Mouse (Mus musculus) cerebellum, adult 11-12 months (tissue): Measurements from ENCODE around the gene Lrrc23.

Experiments
- DNase-seq: peaks from one replicate; pipeline ENCODE4 v3.0.0; 2022

Gene Lrrc23

DNA sequence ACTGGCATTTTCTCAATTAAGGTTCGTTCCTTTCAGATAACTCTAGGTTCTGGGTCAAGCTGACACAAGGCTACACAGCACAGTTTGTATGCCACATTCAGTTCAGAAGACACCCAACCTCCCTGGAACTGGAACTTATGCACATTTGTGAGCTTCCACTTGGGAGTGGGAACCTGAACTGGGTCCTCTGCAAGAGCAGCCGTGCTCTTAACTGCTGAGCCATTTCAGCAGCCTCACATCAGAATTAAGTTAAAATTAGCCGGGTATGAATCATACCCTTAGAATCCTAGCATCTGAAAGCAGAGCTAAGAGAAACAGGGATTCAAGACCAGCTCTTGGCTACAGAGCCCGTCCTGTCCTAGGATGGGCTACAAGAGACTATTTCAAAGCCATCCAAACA lies 27.8 kb upstream of the Lrrc23 start:
- peak; percentile 28 for DNase-seq

DNA sequence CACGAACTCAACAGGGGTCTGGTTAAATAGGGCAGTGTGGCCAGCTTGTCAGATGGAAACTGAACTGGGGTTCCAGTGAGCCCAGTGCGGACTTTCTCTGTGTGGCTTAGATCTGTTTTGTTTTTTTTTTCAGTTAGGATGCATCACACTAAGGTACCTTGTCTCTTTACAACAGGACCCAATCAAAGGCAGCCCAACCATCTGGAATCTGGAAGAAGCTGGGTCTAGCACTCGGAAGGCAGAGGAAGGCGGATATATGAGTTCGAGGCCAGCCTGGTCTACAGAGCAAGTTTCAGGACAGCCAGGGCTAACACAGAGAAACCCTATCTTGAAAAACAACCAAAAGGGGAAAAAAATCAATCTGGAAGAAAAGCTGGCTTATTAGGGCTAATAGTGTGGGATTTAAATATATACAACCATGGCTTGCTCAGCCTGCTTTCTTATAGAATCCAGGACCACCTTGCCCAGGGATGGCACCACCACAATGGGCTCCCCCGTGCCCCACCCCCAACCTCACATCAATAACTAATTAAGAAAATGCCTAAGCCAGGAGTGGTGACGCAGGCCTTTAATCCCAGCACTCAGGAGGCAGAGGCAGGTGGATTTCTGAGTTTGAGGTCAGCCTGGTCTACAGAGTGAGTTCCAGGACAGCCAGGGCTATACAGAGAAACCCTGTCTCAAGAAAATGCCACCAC lies 27.1 kb upstream of the Lrrc23 start:
- peak; percentile 44 for DNase-seq

DNA sequence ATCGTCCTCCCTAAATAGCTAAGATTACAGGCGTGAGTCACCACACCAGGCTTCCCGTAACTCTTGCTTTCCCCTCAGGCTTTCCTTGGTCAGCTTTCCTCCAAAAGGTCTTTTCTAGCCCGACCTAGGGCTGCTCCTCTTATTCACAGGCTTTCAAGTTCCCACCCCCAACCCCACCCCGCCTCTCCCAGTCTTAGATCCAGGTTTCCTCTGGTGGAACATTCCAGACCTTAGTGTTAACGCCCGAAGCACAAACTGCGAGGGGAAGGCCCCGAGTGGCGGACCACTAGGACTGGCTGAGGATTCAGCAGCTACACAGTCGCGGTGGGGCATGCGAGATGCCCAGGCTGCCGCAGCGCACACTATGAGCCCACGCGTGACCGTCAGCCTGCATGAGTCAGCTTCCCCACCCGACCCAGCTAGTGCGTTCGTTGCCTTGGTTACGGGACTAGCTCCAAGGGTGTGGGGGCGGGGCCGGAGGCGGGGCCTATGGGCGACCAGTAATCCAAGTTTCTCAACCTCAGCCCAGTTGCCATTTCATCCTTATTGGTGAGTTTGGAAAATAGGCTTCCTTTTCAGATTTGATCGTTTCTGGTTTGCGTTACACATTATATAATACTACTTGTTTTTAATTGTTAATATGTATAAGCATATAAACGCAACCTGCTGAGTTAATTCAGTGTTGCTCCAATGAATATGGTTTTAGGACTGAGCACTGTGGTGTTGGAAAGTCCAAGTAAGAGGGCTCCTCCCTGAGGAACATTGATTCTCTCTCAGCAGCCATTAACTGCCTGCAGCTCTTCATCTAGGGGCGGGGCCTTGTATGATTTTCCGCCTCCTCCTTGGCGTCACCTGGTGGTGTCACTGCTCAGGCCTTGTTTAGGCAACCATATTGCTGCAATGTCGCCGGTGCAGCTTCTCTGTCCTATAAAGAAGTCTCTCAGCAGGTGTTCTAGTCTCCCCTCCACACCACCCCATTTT lies 26.1 kb upstream of the Lrrc23 start:
- peak; percentile 91 for DNase-seq

DNA sequence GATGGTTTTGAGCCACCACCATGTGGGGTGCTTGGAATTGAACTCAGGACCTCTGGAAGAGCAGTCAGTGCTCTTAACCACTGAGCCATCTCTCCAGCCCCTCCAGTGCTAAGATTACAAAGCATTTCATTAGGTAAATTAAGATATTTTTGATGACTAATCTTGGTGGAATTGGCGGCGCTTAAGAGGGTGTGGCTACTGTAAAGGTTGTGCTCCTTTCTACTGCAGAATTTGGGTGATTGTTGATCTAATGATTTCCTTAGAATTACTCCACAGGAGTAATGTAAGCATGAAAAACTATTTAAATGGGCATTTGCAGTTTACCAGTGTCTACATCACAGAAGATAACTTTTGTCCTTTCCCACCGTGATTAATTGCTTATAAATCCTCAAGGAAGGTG lies 24.8 kb upstream of the Lrrc23 start:
- DNase-seq, result peak; percentile 8

DNA sequence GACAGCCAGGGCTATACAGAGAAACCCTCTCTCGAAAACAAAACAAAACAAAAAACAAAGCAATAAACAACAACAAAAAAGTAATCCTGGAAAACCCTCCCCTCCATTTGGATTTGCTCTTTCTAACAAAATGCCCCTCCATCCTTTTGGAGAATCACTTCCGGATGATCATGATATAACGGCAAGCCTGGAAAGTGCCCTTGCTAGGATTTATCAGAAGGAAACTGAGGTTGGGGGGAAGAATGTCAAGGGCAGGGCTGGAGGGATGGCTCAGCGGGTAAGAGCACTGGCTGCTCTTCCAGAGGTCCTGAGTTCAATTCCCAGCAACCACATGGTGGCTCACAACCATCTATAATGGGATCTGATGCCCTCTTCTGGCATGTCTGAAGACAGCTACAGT lies 24.2 kb upstream of the Lrrc23 start:
- peak; percentile 9 for DNase-seq

DNA sequence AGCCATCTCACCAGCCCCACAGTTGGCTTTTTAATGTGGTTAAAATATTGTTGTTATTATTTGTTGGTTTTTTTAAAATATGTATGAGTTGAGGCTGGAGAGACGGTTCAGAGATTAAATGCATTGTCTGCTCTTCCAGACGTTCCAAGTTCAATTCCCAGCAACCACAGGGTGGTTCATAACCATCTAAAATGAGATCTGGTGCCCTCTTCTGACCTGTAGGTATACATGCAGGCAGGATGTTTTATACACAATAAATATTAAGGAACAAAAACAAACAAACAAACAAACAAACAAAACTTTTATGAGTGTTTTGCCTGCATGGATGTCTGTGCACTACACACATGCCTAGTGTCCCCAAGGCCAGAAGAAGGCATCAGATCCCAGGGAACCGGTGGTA lies 23.5 kb upstream of the Lrrc23 start:
- peak; percentile 1 for DNase-seq

DNA sequence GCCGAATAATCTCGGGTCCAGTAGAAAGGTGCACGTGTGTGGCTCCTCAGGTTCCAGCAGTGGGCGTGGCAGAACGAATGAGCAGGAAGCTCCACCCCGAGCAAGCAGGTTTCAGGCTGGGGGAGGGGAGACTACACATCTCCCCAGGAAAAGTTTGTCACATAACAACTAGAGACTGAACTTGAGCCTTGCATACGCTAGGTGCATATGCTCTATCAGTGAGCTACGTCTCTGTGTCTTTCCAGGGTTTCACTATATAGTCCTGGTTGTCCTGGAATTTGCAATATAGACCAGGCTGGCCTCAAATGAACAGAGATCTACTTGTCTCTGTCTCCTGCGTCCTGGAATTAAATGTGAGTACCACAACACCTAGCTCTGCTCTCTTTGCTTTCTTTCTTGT lies 22.9 kb upstream of the Lrrc23 start:
- DNase-seq, result peak; percentile 1

DNA sequence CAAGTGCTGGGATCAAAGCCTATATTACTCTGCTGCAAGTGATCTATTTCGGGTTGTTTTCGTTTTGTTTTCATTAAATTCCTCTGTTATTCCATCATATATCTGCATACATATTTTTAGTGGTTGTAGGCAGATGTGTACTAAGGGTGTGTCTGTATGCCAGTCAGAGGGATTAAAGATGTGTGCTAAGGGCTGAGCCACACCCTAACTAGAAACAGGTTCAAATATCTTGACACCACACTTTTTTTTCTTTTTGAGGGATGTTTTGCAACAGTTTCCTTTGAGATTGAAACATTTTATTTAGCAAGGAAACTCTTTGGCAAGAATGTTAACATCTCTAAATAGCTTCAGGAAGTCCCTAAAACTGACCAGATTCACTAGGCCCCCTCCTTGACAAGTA lies 16.7 kb upstream of the Lrrc23 start:
- no peak for DNase-seq

DNA sequence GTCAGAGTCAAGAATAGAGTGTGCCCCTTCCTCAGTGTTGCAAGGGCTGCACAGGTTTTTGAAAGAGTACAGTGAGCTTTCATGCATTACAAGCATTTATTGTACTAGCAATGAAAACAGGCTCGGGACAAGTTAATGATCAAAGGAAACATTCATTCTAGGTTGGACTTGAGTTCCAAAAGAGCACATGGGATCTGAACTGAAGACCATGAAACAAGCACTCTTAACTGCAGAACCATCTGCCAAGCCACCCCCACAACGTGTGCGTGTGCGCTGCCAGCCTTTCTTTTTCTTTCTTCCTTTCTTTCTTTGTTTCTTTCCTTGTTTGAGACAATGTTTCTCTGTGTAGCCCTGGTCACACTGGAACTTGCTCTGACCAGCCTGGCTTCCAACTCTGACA lies 16.3 kb upstream of the Lrrc23 start:
- peak; percentile 2 for DNase-seq

DNA sequence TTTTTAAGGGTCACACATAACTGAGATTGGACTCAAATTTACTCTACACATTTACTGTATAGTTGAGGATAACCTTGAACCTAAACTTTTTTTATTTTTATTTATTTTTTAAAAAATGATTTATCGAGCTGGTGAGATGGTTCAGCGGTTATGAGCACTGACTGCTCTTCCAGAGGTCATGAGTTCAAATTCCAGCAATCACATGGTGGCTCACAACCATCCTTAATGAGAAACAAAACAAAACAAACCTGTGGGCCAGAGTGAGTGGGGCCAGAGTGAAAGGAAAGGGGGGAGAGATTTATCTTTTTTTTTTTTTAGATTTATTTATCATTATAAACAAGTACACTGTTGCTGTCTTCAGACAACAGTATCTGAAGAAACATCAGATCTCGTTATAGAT lies 12.4 kb upstream of the Lrrc23 start:
- DNase-seq, result no peak

DNA sequence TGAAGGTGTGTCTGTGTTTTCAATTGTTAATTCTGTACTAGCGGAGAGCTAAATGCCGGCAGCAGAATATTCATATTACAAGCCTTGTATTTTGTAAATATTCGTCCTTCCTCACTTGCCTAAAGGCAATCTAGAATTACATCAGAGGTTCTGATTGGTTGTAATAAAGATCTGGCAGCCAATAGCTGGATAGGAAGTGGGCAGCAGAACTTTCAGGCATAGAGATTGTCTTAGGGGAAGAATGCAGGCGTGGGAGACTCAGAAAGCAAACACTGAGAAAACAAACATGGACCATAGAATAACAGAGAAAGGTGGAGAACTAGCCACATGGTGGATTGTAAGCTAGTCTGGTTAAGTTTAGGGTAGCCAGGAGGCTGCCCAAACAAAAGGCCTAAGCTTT lies 10.6 kb upstream of the Lrrc23 start:
- DNase-seq, result peak; percentile 1

DNA sequence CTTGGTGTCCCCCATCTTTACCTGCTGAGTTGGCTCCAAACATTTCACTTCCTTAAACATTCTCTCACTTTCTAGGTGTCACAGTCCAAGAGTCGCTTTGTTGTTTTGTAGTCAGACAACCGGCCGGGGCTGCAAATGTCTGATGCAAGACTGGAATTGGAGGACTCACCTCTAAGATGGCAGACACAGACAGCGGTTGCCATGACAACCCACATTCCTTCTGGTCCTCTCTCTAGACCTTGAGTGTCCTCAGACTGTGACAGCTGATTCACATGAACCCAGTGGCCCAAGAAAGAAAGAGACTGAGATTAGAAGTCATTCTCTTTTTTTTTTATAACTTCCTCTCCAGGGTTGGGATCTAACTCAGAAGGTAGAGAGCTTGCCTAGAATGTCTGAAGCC lies 10.0 kb upstream of the Lrrc23 start:
- peak; percentile 16 for DNase-seq

DNA sequence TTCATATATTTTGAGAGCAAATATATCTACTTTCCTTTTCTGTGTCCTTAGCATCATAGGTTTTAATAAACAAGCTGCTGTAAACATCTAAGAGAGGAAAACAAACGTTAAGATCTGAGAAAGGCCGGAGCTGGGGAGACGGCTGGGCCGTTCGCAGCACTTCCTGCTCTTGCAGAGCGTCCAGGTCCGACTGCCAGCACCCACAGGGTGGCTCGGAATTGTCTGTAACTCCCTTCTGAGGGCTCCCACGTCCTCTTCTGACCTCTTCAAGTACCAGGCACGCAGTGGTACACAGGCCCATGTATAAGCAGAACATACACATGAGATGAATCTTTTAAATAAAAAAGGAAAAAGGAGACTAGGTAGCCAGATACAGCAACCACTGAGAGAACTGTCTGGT lies 8.2 kb upstream of the Lrrc23 start:
- DNase-seq, result peak; percentile 61

DNA sequence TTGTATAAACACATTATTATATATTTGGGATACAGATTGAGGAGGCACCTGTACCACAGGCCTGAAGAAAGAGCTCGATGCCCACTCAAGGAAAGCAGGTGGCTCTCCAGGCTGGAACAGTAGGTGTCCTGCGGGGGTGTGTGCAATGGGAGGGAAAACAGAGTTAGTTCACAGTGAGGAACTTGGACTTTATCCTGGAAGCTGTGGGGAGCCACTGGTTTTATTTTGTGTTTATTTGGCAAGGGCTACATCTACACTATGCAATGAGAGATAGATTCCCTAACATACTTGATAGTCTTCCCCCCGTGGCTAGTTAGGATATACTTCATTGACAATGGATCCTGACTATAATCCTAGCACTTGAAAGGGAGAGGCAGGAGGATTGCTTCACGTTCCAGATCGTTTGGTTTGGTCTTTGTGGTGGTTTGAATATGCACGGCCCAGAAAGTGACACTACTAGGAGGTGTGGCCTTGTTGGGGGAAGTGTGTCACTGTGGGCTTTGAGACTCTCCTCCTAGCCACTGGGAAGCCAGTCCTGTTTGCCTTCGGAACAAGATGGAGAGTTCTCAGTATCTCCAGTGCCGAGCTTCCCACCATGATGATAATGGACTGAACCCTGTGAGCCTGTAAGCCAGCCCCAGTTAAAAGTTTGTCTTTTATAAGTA lies 7.4 kb upstream of the Lrrc23 start:
- peak; percentile 92 for DNase-seq

DNA sequence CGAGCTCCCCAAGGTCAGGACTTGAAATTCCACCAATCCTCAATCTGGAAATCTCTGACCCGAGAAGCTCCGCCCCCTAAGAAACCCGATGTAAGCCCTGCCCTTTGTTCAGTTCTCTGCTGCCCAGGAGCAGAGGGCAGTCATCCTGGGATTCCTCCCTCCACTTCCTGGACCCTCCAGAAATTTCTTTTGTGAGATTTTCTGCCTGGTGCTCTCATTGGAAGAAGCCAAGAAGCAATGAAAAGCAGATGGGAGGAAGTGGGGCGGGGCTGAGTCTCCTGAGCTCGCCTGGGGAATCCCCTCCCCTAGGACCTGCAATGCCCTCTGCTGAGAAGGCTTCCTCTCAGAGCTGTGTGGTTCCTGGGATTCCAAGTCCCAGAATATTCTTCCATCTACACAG lies 2.9 kb upstream of the Lrrc23 start:
- peak; percentile 24 for DNase-seq

DNA sequence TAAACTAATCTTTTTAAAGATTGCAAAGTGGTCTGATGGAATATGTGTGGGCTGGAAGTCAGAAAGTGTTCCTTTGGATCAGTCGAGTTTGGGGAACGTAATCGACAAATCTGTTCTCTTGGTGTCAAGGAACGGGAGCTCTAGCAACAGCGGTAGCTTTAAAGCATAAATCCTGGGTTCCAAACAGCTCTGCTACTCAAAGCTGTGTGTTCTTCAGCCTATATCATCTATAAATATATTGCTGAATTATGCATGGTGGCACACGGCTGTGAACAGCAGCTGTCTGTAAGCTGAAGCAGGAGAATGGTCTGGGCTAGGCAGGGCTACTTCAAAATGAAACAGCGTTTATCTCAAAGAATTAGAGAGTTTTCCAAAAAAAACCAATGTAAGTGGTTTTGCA lies 1.4 kb upstream of the Lrrc23 start:
- DNase-seq, result peak; percentile 1

DNA sequence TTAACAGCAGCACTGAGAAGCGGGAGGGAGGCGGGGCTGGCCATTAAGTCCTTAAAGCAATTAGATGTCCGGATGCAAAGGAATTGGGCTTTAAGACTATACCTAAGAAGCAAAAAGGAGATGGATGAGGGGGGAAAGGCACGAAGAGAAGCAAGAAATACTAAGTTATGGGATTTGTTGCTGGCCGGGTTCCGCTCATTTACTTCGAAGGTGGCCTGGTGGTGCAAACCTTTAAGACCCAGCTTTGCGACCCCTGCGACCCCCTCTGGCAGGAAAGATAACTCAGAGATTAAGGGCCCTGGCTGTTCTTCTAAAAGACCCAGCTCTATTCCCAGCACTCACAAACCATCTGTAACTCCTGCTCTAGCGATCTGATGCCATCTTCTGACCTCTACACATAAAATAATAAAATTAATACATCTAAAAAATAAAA lies 473 bp upstream of the Lrrc23 start:
- no peak for DNase-seq

DNA sequence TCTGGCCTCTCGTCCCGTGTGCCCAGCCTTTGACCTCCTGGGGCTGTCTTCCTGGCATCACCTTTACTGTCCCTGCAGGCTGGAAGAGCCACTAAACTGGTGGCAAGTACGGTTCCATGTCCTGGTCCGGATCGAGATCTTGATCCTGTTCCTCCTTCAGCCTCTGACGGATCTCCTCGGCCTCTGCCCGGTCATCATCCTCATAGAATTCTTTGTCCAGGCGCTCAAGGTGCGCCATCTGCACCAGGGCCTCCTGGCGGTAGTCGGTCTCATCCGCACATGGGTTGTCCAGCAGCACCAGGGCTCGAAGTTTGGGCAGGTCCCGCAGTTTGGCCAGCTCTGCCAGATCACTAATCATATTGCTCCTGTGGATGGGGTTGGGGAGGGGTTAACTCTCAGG lies 9.0 kb downstream of the Lrrc23 start:
- peak; percentile 70 for DNase-seq

DNA sequence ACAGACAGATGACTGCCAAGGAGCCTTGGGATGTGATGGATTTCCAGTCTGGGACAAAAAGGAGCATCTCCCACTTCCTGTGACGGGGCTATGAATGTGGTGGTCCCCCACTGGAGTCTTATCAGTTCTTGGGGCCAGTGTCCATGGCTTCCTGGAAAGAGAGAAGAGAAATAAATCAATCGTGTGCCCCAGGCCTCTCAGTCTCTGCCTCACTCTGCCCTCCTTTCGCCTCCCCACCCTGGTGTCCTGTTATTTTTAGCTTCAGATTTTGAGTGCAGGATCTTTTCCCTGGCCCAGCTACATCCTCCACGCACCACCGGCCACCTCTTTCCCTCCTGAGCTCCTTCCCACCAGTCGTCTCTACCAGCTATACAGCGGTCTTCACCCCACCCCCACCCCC lies 9.5 kb downstream of the Lrrc23 start:
- DNase-seq, result peak; percentile 63

DNA sequence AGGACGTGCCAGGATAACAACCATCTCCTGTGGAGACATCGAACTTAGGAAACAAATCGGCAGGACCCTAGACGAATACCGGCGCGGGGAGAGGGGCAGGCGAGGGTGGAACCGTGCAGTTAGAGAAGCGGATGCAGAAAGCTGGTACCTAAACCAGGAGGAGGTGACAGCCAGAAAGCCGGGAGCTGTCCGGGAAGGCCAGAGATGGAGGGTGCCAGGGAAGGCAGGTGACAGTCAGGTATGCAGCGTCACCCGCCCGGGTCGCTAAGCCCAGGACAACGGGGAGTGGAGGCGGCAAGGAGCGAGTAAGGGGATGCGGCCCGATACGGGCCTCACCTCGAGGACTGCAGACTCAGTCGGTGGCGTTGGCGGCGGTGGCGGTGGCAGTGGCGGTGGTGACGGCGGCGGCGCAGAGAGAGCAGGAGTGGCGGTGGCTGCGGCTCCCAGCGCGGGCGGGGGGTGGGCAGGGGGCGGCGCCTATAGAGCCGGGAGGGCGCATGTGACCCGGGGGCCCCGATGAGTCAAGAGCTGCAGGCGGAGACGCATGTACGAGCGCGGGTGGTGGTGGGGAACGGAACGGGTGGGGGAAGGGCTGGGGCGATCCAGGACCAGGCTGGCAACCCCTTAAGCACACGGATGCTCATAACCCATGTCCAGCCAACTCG lies 10.3 kb downstream of the Lrrc23 start, which contains the start of gene Eno2:
TSS of gene Eno2 (minus strand) at position 573 of the 665 bp plus-strand sequence.
- DNase-seq, result peak; percentile 86

DNA sequence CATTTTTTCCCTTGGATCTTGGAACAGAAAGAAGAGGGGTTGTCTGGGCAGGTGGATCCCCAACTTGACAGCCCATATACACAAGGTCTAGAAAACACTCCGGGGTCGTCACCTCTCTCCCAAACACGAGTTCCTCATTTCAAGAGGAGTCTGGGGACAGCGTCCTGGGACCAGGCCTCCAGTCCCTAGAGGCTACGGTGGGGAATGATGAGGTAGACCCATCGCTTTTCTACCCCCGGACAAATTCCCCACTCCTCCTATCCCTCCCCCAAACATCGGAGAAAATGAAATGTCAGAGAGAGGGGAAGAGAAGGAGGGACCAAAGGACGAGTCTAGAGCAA lies 10.9 kb downstream of the Lrrc23 start:
- no peak for DNase-seq

DNA sequence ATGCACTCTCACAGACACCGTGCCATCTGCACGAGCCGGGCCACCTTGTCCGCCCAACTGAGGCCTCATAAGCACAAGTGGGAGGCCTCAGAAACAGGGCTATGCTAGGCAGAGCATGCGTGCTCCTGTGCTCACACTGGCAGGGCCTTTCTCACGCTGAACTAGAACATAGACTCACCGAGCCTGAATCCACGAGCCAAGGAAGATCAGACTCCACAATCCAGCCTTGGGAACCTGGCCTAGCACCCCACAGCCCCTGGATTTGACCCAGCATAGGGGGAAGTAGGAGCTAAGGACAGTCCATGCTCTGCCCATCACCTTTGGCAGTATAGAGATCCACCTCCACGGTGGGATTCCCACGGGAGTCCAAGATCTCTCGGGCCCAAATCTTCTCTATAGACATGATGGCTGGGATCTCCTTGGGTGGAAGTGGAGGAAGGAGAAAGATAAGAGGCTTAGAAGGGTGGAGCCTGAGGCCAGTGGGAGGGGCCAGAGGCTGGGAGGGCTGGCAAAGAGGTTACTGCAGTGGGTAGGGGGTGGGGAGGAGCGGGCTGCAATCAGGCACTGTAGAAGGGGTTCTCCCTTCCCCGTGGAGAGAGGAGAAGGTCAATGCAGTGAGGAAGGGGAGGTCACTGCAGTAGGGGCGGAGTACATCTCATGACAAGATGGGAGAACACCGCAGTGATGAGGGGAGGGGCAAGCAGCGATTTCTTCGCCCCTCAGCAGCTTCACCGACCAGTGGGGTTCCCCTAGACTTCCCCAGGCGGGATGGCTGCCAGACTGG lies 11.4 kb downstream of the Lrrc23 start:
- DNase-seq, result peak; percentile 82
